In genomic region chr6:85431274-85431841, GRCm38 (mm10) we compare ENCODE assay signal across 9 mouse cellular contexts. TPM values are rescaled to one million over a fixed set of nuclear protein-coding genes. Genes with fewer than 3 reads are reported as not detected.
DNase-seq lines count a peak whose midpoint lies in the region; ATAC-seq and TF ChIP-seq lines count a peak whose summit lies in the region.
"Had no signal": no experiment of that assay in that cellular context is flagged by ENCODE, and none has a peak within 500 bp of the region (broad histone marks: within the 10 kb centered on the region; RNA-seq: fewer than 3 reads in every experiment).

No protein-coding gene starts in this region.

- H3K27ac ChIP-seq in kidney, embryonic 16.5 days (ENCODE audit: low read length), result no peak overlapping the region
- peak overlapping the region; percentile 18; the same call in 1 of the 2 replicates for H3K27ac ChIP-seq in bone marrow macrophage, adult 2 months (ENCODE audit: insufficient read depth, low read depth, low read length)
- no peak overlapping the region for H3K27ac ChIP-seq in hindbrain, embryonic 15.5 days (replicated peaks)
- no peak overlapping the region for H3K27ac ChIP-seq in midbrain, embryonic 16.5 days (ENCODE audit: low read length)

- no peaks in the 10 kb centered on the region for H3K27me3 ChIP-seq in kidney, embryonic 16.5 days (ENCODE audit: insufficient read depth, low read length)
- H3K27me3 ChIP-seq in hindbrain, embryonic 15.5 days, result no peaks in the 10 kb centered on the region
- H3K27me3 ChIP-seq in midbrain, embryonic 16.5 days (ENCODE audit: control insufficient read depth, insufficient read depth, low read depth, low read length), result no peaks in the 10 kb centered on the region

- no peaks in the 10 kb centered on the region for H3K9me3 ChIP-seq in kidney, embryonic 16.5 days (ENCODE audit: low read length)
- no peaks in the 10 kb centered on the region for H3K9me3 ChIP-seq in hindbrain, embryonic 15.5 days
- H3K9me3 ChIP-seq in midbrain, embryonic 16.5 days (replicated peaks; ENCODE audit: control insufficient read depth, low read length, poor library complexity, severe bottlenecking), result no peaks in the 10 kb centered on the region

- peak overlapping the region; percentile 90 for H3K4me3 ChIP-seq in kidney, embryonic 16.5 days (ENCODE audit: low read length)
- peak overlapping the region; percentile 77 for H3K4me3 ChIP-seq in bone marrow macrophage, adult 2 months (ENCODE audit: insufficient read depth, low read length)
- peak overlapping the region; percentile 96 for H3K4me3 ChIP-seq in hindbrain, embryonic 15.5 days
- H3K4me3 ChIP-seq in midbrain, embryonic 16.5 days (ENCODE audit: low read depth, low read length), result peak overlapping the region; percentile 86

- H3K9ac ChIP-seq in kidney, embryonic 16.5 days (replicated peaks; ENCODE audit: low read length), result peak overlapping the region; percentile 86
- H3K9ac ChIP-seq in hindbrain, embryonic 15.5 days, result peak overlapping the region; percentile 68
- peak overlapping the region; percentile 85 for H3K9ac ChIP-seq in midbrain, embryonic 16.5 days (ENCODE audit: low read depth, low read length)

- no peak for DNase-seq in kidney, adult 9 months
- DNase-seq in T-cell, adult 2 months (ENCODE audit: low spot score), result no peak
- DNase-seq in embryo, embryonic 10.5 days (ENCODE audit: low spot score), result no peak
- no peak for DNase-seq in adrenal gland, postnatal 36 days

- H3K4me2 ChIP-seq in kidney, embryonic 16.5 days (replicated peaks; ENCODE audit: low read depth, low read length), result peak overlapping the region; percentile 75
- peak overlapping the region; percentile 87 for H3K4me2 ChIP-seq in hindbrain, embryonic 15.5 days
- H3K4me2 ChIP-seq in midbrain, embryonic 16.5 days (ENCODE audit: low read length), result peak overlapping the region; percentile 90

- peaks cover 11% of the 10 kb centered on the region for H3K4me1 ChIP-seq in kidney, embryonic 16.5 days (ENCODE audit: insufficient read depth, low read length)
- peaks cover 44% of the 10 kb centered on the region for H3K4me1 ChIP-seq in bone marrow macrophage, adult 2 months (ENCODE audit: control insufficient read depth, insufficient read depth, low read length)
- peaks cover 18% of the 10 kb centered on the region for H3K4me1 ChIP-seq in hindbrain, embryonic 15.5 days (replicated peaks)
- H3K4me1 ChIP-seq in midbrain, embryonic 16.5 days (ENCODE audit: control insufficient read depth, insufficient read depth, low read length), result peaks cover 10% of the 10 kb centered on the region

- H3K36me3 ChIP-seq in kidney, embryonic 16.5 days (ENCODE audit: insufficient read depth, low read length), result no peaks in the 10 kb centered on the region
- H3K36me3 ChIP-seq in hindbrain, embryonic 15.5 days, result no peaks in the 10 kb centered on the region
- H3K36me3 ChIP-seq in midbrain, embryonic 16.5 days (ENCODE audit: control insufficient read depth, insufficient read depth, low read length), result no peaks in the 10 kb centered on the region

- no peak for TF ChIP-seq CTCF in bone marrow macrophage, adult 2 months (IDR thresholded peaks at IDR 0.05; ENCODE audit: low read depth, low read length)

- 42% methylated on average over 8 of the region's 8 CpGs for WGBS in kidney, embryonic 16.5 days
- 47% methylated on average over 8 of the region's 8 CpGs for WGBS in hindbrain, embryonic 15.5 days
- WGBS in midbrain, embryonic 16.5 days, result 50% methylated on average over 8 of the region's 8 CpGs

- TF ChIP-seq POLR2A in bone marrow macrophage, adult 2 months (IDR thresholded peaks at IDR 0.05; ENCODE audit: borderline replicate concordance, low read depth, low read length), result no peak

- peak; percentile 60 for ATAC-seq in kidney, embryonic 16.5 days (ENCODE audit: low FRiP score, low TSS enrichment)
- peak; percentile 71 for ATAC-seq in hindbrain, embryonic 15.5 days (ENCODE audit: low FRiP score, low read depth)
- ATAC-seq in midbrain, embryonic 16.5 days, result peak; percentile 75

RNA-seq across cellular contexts. Expression of gene Smyd5, which starts 0.4 kb away (rescaled TPM):
- 74.4 and 77.0 TPM in 2 replicates for polyA plus RNA-seq in kidney, embryonic 16.5 days (2015; fragmentation: Nextera tagmentation; extraction: Ambion mirVana)
- 7.4 and 9.1 TPM in 2 replicates for polyA plus RNA-seq in bone marrow macrophage, adult 2 months (2012; ENCODE audit: insufficient read depth, insufficient read length, missing spikeins)
- polyA plus RNA-seq in hindbrain, embryonic 15.5 days (2015; fragmentation: Nextera tagmentation; extraction: Ambion mirVana), result 69.0 and 79.1 TPM in 2 replicates
- 73.3 and 78.2 TPM in 2 replicates for polyA plus RNA-seq in midbrain, embryonic 16.5 days (2015; fragmentation: Nextera tagmentation; extraction: Ambion mirVana)
- total RNA-seq in adrenal gland, postnatal 36 days (2021), result 10 to 100 TPM; 31.2 to 35.9 TPM

RNA-seq across cellular contexts. Expression of gene Noto, which starts 7.7 kb away (rescaled TPM):
- not detected in 2 replicates for polyA plus RNA-seq in kidney, embryonic 16.5 days (2015; fragmentation: Nextera tagmentation; extraction: Ambion mirVana)
- not detected in 2 replicates for polyA plus RNA-seq in bone marrow macrophage, adult 2 months (2012; ENCODE audit: insufficient read depth, insufficient read length, missing spikeins)
- not detected in 2 replicates for polyA plus RNA-seq in hindbrain, embryonic 15.5 days (2015; fragmentation: Nextera tagmentation; extraction: Ambion mirVana)
- not detected in 2 replicates for polyA plus RNA-seq in midbrain, embryonic 16.5 days (2015; fragmentation: Nextera tagmentation; extraction: Ambion mirVana)
- total RNA-seq in adrenal gland, postnatal 36 days (2021), result not detected
- polyA plus RNA-seq: large intestine, adult 2 months had no signal

RNA-seq across cellular contexts. Expression of gene Cct7, which starts 20.0 kb away (rescaled TPM):
- 555 and 583 TPM in 2 replicates for polyA plus RNA-seq in kidney, embryonic 16.5 days (2015; fragmentation: Nextera tagmentation; extraction: Ambion mirVana)
- 89.3 and 96.7 TPM in 2 replicates for polyA plus RNA-seq in bone marrow macrophage, adult 2 months (2012; ENCODE audit: insufficient read depth, insufficient read length, missing spikeins)
- polyA plus RNA-seq in hindbrain, embryonic 15.5 days (2015; fragmentation: Nextera tagmentation; extraction: Ambion mirVana), result 551 and 557 TPM in 2 replicates
- polyA plus RNA-seq in midbrain, embryonic 16.5 days (2015; fragmentation: Nextera tagmentation; extraction: Ambion mirVana), result 573 and 593 TPM in 2 replicates
- 100 to 1,000 TPM; 267 to 301 TPM for total RNA-seq in adrenal gland, postnatal 36 days (2021)

RNA-seq across cellular contexts. Expression of gene Pradc1, which starts 20.4 kb away (rescaled TPM):
- 37.6 and 39.1 TPM in 2 replicates for polyA plus RNA-seq in kidney, embryonic 16.5 days (2015; fragmentation: Nextera tagmentation; extraction: Ambion mirVana)
- polyA plus RNA-seq in bone marrow macrophage, adult 2 months (2012; ENCODE audit: insufficient read depth, insufficient read length, missing spikeins), result 8.0 and 9.7 TPM in 2 replicates
- polyA plus RNA-seq in hindbrain, embryonic 15.5 days (2015; fragmentation: Nextera tagmentation; extraction: Ambion mirVana), result 31.1 and 32.0 TPM in 2 replicates
- 19.8 and 24.7 TPM in 2 replicates for polyA plus RNA-seq in midbrain, embryonic 16.5 days (2015; fragmentation: Nextera tagmentation; extraction: Ambion mirVana)
- total RNA-seq in adrenal gland, postnatal 36 days (2021), result 10 to 100 TPM; 11.5 to 14.4 TPM

RNA-seq across cellular contexts. Expression of gene Rab11fip5, which starts 56.9 kb away (rescaled TPM):
- polyA plus RNA-seq in kidney, embryonic 16.5 days (2015; fragmentation: Nextera tagmentation; extraction: Ambion mirVana), result 16.5 and 18.9 TPM in 2 replicates
- polyA plus RNA-seq in bone marrow macrophage, adult 2 months (2012; ENCODE audit: insufficient read depth, insufficient read length, missing spikeins), result 145 and 160 TPM in 2 replicates
- 24.2 and 24.4 TPM in 2 replicates for polyA plus RNA-seq in hindbrain, embryonic 15.5 days (2015; fragmentation: Nextera tagmentation; extraction: Ambion mirVana)
- 20.2 and 21.1 TPM in 2 replicates for polyA plus RNA-seq in midbrain, embryonic 16.5 days (2015; fragmentation: Nextera tagmentation; extraction: Ambion mirVana)
- total RNA-seq in adrenal gland, postnatal 36 days (2021), result 10 to 100 TPM; 32.6 to 35.8 TPM
